Mouse (Mus musculus): ENCODE measurements around the gene Kctd14. TPM values are rescaled to one million over a fixed set of nuclear protein-coding genes. Genes with fewer than 3 reads are reported as not detected.

Kctd14 gene
- 0.61 TPM for polyA plus RNA-seq (2017; shearing (Covaris generic))

DNA sequence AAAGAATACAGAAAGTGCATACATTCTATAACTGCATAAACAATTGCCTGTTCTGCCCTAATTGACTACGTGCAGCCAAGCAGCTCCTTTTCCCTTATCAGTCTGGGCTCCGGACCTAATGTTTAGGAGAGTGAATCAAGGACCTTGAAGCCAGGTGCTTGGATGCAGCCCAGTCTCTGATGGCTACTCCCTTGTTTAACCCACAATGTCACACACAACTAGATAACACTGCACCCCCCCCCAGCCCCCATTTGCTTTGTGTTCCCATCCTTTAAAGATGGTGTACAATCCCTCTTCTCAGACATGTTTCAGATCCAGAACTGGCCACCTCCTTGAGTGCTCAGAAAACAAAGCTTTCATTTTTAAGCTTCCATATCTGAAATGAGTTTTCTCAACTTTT is at the start of gene Kctd14:
Kctd14 (plus strand) TSS at position 301 of the 400 bp plus-strand sequence.

DNA sequence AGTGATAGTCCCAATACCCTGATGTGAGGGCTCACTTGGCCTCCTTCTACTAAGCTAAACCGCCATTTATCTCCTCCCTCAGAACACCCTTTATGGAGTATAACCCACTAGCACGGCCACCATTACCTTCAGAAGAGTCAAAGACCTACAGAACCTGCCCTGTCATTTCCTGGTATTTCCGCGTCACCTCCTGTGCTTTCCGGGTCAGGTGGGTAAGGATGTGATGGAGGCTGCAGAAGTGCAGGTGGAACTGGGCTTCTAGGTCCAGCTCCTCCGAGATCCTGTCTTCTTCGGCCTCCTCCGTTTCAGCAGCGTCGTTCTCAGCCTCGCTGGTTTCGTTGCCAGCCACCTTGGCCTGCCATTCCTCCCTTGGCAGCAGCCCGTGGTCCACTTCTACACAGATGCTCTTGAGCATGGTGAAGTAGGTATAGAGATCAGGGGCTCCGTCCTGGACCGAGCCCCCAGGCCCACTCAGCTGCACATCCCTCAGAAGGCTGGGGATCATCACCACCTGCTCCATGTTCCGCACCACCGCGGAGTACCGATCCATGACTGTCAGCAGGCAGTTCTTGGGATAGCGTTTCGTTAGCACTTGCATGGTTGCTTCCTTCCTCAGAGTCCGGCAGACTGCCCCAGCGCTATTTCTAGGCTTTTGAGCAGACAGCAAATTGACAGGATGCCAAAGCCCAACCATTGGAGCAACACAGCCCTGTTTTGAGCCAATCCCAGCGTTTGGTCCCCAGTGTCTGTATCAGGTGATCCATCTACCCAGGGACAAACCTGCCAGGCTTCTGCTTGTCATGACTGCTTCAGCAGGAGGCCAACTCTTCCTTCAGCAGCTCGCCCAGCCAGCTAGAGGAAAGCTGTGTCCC is 34.0 kb upstream of the Kctd14 start, which contains the start of gene Thrsp:
Thrsp (minus strand) TSS at position 825 of the 872 bp plus-strand sequence.

DNA sequence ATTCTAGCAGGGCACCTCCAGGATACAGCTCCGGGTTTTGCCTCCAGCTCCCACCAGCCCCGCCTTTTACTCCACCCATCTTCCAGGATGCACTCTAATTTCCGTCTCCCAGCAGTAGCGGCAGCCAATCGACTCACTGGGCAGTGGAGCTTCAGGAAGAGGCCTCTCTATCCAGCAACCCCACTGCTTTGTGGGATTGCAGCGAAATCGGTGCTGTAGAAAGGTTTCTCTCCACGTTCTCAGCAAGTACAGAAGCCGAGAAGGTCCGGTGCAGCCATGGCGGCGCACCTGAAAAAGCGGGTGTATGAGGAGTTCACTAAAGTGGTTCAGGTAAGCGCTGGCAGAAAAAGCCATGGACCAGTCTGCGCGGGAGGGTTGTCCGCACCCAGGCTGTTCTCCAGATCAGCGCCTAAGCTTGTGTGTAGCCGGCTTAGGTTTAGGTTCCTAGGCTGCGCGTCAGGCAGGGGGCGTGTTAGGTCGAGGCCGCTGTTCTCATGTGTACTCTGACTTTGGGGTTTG is 29.8 kb downstream of the Kctd14 start, which contains the start of gene Ints4:
Ints4 (plus strand) TSS at position 136 of the 519 bp plus-strand sequence.

Other genes starting within 250 kb of the Kctd14 start
- gene Usp35, start 119.3 kb upstream of the Kctd14 start, polyA plus RNA-seq (2017; shearing (Covaris generic)), result 4.3 TPM
- gene Kctd21, start 119.0 kb upstream of the Kctd14 start, polyA plus RNA-seq (2017; shearing (Covaris generic)), result 3.2 TPM
- 18.1 TPM for gene Alg8, start 79.7 kb upstream of the Kctd14 start, polyA plus RNA-seq (2017; shearing (Covaris generic))
- gene Ndufc2, start 51.3 kb upstream of the Kctd14 start, polyA plus RNA-seq (2017; shearing (Covaris generic)), result 165 TPM
- gene Thrsp, start 33.6 kb upstream of the Kctd14 start, polyA plus RNA-seq (2017; shearing (Covaris generic)), result not detected
- gene Ints4, start 29.6 kb downstream of the Kctd14 start, polyA plus RNA-seq (2017; shearing (Covaris generic)), result 48.5 TPM
- gene Aamdc, start 128.2 kb downstream of the Kctd14 start, polyA plus RNA-seq (2017; shearing (Covaris generic)), result 47.4 TPM
- 50.3 TPM for gene Rsf1, start 128.6 kb downstream of the Kctd14 start, polyA plus RNA-seq (2017; shearing (Covaris generic))
- gene Clns1a, start 245.3 kb downstream of the Kctd14 start, polyA plus RNA-seq (2017; shearing (Covaris generic)), result 127 TPM

All from CD4-positive, CD25-positive, alpha-beta regulatory T cell (primary cell).